Mouse (Mus musculus): ENCODE measurements at regions not wholly inside any gene's neighbourhood (a gene's known extent, or its start where the extent isn't known, plus 50 kb on each side); places are given as distances from the start of the nearest gene placed in this dataset.

DNA sequence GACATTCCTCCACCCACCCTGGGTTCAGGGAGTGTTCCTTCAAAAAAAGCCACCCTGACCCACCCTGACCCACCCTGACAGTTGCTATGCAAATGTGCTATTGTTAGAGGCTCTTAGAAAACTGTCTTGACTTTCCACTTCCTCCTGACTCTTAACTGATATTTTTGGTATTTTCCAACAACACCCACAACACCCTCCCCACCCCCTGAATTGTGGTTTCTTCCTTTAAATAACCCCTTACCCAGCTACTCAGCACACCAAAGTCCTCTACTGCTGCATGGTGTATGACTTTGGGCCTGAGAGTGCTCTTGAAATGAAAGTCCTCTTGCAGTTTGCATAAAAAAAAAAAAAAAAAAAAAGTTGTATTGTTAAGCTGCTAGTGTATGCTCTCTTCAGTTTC lies 1144.3 kb upstream of the Slc7a12 start:
- no peak overlapping the region for H3K9ac ChIP-seq (ENCODE audit: low read length)
- no peaks in the 10 kb centered on the region for H3K9me3 ChIP-seq (replicated peaks; ENCODE audit: control insufficient read depth, low read length)
- no peak for ATAC-seq
- H3K36me3 ChIP-seq (ENCODE audit: control insufficient read depth, insufficient read depth, low read length) = no peaks in the 10 kb centered on the region
- H3K27me3 ChIP-seq (replicated peaks; ENCODE audit: control insufficient read depth, insufficient read depth, low read length) = no peaks in the 10 kb centered on the region
- no peak overlapping the region for H3K4me3 ChIP-seq (ENCODE audit: low read depth, low read length)
- no peak for DNase-seq (ENCODE audit: low spot score)
- no peaks in the 10 kb centered on the region for H3K4me1 ChIP-seq (ENCODE audit: control insufficient read depth, insufficient read depth, low read length)
- no peak overlapping the region for H3K27ac ChIP-seq (ENCODE audit: low read depth, low read length)
- H3K4me2 ChIP-seq (ENCODE audit: low read length) = no peak overlapping the region

DNA sequence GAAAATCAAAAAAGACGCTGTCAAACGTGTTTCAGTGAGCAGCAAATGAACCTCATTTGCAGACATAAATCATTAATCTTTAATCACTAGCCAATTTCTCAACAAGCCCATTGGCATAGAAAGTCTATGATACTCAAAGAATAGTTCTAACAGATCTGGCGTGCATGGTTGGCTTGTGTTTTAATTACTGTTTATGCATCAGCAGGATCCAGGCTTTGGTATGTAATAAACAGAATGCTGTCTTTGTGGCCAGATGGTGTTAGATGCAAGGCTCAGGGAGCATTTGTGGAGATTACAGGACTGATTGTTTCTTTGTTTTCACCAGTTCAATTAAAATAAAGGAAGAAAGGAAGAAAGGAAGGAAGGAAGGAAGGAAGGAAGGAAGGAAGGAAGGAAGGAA lies 1094.3 kb upstream of the Slc7a12 start:
- WGBS = 32% methylated on average over 3 of the region's 3 CpGs
- no peaks in the 10 kb centered on the region for H3K9me3 ChIP-seq (replicated peaks; ENCODE audit: control insufficient read depth, low read length)
- no peak overlapping the region for H3K4me3 ChIP-seq (ENCODE audit: low read depth, low read length)
- H3K4me2 ChIP-seq (ENCODE audit: low read length) = no peak overlapping the region
- DNase-seq (ENCODE audit: low spot score) (peak; percentile 79), ATAC-seq (peak; percentile 74; the same call in 1 of the 2 replicates)
- no peak overlapping the region for H3K9ac ChIP-seq (ENCODE audit: low read length)
- no peaks in the 10 kb centered on the region for H3K36me3 ChIP-seq (ENCODE audit: control insufficient read depth, insufficient read depth, low read length)
- no peak overlapping the region for H3K27ac ChIP-seq (ENCODE audit: low read depth, low read length)
- H3K27me3 ChIP-seq (replicated peaks; ENCODE audit: control insufficient read depth, insufficient read depth, low read length) = no peaks in the 10 kb centered on the region
- no peaks in the 10 kb centered on the region for H3K4me1 ChIP-seq (ENCODE audit: control insufficient read depth, insufficient read depth, low read length)
